Mouse (Mus musculus): Measurements from ENCODE around the gene Trim9. TPM values are rescaled to one million over a fixed set of nuclear protein-coding genes. Genes with fewer than 3 reads are reported as not detected.

The Trim9 gene
- total RNA-seq (2021) = 100 to 1,000 TPM; 316 to 344 TPM

DNA sequence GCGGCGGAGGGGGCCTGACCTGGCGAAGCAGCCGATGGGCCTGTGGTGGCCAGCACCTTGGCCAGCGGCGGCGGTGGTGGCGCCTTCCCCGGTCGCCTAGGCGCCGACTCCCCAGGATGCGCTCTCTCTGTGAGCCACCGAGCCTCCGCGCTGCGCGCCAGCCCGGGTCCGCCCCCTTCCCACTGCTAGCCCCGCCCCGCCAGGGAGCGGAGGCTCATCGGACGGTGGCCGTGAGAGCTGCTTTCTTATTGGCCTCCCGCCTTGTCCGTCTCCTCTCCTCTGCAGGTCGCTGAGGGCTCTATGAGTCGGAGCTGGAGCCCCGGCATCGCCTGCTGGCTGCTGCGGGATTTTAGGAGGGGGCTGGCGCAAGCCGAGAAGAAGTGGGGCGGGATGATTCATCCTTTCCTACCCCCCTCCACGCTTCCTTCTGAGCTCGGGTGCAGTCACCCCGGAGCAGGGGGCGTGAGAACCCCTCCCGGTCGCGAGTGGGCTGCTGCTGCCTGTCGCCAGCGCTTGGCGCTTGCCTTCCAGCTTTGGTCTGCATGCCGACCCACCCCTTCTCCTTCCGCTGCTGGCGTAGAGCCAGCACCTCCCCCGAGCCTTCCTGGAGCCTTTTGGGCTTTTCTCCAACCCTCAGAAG is at the start of gene Trim9:
Gene Trim9 (minus strand): TSS at position 413 of the 640 bp plus-strand sequence.
- DNase-seq = peak; percentile 97 to 98

- no peak for DNase-seq
These were observed 47.6 kb upstream of the Trim9 start for GRCm38 (mm10) chr12:70395061-70395460.

DNA sequence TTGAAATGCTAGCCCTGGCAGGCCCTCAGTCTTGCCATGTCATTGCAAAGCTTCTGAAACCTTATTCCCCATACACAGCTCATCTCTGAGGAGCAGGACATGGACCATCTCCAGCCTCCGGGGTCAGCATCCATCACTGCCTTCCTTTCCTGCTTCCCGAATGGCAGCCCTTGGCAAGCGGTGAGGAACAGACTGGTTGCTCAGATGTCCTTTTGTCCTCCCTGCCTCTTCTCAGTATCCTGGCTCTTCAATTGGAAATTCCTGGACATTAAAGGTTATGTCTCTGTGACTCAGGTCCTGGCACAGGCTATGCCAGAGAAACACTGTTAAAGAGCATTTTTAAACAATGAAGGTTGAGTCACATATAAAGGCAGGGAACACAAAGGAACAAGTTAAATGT is 43.8 kb upstream of the Trim9 start:
- no peak for DNase-seq

DNA sequence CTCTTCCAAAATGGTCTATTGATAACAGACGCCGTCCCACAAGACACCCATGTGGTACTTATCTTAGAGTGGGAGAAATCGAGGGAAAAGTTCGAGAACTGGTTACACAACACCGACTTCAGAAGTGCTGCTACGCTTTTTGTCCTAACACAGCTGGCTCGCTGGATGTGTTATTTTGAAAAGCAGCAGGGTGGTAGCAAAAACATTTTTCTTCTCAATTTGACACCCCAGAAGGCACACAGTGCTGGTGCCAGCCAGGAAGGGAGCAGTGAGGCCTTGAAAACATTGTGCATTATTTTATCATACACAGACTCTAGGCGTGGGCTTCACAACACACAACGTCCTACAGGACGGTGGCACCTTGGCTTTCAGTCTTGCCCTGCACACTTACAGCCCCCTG is 27.6 kb upstream of the Trim9 start:
- no peak for DNase-seq

DNA sequence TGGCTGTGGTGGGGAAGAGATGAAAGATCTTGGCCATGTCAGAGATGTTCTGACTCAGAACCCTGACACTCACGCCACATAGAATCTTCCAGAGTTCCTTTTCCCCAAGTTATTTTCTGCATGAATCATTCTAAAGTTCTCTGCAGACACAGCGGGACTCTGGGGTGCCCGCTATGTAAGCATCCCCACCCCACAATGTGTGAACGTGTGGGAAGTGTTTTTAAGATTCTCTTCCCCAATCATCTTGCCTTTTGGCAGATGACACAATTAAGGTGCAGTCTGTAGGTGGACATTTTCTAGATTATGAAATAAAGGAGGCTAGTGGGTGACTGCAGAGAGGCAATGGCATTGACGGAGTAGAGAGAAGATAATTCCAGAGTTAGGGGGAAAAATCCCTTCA is 25.5 kb upstream of the Trim9 start:
- DNase-seq = no peak

GRCm38 (mm10) chr12:70369348-70369747 is 21.9 kb upstream of the Trim9 start:
- DNase-seq = no peak

DNA sequence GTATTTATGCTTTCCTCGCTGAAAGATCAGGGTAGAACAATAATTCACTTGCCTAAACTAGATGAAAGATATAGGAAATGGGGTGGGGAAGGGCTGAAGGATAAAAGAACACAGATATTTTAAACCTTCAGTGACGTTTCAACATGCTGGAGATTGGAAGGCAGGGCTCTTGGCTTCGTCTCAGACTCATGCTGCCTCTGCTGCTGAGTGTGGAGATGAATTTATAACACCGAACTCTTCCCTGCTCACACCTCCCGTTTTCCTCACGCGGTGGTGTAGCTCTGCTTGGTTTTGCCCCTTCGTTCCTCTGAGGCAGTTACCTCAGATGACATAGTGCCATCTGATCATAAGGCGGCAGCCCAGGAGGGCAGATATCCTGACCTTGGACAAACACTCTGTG is 21.4 kb upstream of the Trim9 start:
- DNase-seq = no peak

GRCm38 (mm10) chr12:70367326-70368248 is 20.2 kb upstream of the Trim9 start:
- DNase-seq = peak; percentile 65 to 74

DNA sequence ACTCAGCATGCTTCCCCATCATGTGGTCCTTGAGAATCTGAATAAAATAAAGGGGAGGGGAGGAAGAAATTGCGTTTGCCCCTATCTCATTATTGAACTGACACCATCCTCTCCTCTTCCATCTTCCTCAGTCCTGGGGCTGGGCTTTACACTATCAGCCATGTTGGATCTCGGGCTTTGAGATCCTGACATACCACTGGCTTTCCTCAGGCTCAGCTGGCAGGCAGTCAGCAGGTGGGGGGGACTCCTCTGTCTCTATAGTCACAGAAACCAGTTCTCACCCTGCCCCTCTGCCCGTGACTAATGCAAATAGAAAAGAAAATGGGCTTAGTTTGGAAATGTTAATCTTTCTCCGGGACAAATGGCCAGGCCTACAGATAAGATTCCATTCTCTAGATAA is 15.6 kb upstream of the Trim9 start:
- DNase-seq = no peak

GRCm38 (mm10) chr12:70360276-70360675 is 12.9 kb upstream of the Trim9 start:
- DNase-seq = no peak

DNA sequence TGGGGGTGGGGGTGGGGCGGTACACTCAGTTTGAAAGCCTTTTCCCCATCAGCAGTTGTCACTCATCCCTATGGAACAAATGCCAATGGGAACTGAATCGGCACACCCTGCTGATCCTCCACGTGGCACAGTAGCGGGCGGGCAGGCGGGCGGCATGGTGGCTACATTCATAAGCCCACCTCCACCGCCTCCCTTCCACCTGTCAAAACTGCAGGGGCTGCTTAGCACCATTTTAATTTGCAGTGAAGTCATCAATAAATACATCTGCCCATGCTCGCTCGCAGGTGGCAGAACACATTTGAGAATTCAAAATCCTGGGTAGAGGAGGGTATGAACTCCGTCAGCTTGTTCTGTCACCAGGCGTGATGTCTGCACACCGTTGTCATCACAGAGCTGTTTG is 12.0 kb upstream of the Trim9 start:
- peak; percentile 75 to 76 for DNase-seq

DNA sequence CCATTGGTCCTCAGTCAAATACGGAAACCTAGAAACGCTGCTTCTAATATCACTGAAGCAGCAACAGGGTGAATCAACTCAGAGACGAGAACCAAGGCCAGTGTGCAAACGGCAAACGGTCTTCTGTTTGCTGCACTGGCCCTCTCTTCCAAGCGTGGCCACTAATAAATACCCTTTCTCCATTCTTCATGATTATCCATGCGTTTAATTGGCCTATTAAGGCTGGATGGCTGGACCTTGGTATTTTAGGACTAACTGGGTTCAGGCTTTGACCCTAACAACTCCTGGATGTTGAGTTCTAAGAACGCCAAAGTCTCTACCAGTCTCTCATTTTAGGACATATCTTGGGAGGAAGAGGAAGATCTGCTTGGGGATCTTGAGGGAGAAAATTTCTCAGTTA is 7.5 kb upstream of the Trim9 start:
- DNase-seq = no peak

GRCm38 (mm10) chr12:70350490-70350889 is 3.1 kb upstream of the Trim9 start:
- DNase-seq = no peak

GRCm38 (mm10) chr12:70349788-70350187 is 2.4 kb upstream of the Trim9 start:
- no peak for DNase-seq

GRCm38 (mm10) chr12:70348026-70348425 is 612 bp upstream of the Trim9 start:
- DNase-seq = no peak

- DNase-seq = peak; percentile 77 to 80
These were observed 1.0 kb downstream of the Trim9 start for GRCm38 (mm10) chr12:70346139-70347026.

DNA sequence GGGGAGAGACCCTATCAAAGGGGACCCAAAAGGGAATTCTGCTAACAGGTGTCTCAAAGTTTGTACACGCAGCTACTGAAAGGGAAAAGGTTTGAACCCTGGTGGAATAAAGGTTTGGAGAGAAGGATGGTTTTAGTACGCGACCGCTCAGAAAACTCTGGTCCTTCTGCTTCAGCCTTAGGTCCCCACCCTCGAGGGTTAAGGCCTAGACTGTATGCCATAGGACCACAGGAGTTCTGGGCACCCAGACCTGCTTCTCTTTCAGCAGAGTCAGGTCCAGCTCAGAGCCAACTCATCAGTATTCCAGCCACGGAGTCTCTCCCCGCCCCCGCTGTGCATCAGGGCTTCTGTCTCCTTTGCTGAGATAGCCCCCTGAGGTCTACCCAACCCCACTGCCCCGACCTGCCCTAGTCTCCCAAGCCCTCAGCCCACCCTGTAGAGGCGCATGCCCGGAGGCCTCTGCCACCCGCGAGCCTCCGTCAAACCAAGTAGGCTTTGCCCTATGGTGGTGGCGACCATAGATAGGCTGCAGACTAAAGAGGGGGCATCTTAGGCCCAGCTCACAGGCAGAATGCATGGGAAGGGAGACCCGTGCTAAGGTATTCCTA is 1.8 kb downstream of the Trim9 start:
- DNase-seq = peak; percentile 60 to 66

GRCm38 (mm10) chr12:70335176-70335575 is 12.2 kb downstream of the Trim9 start:
- DNase-seq = no peak

DNA sequence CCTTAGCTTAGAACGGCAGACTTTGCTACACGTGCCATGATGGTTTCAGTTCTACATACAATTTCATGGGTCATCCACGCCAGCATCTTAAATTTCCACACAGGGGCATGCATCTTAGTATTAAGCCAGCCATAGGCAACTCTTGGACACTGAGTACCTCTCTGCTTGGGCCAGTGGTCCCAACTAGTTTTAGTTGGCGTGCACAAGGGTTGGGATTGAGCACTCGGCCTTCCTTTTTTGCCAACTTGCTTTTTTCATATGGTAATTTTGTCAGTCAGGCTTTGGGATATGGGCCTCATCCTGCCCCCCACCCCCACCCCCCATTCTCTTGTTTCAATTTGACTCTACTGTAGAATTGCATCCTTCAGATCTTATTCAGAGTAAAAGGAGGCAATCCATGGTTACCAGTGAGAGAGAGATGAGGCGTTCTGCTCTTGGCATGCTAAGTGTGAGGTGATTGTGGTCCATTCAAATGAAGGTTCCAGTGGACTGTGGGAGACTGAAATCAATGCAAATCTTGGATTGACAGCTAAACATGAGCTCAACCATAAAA is 14.1 kb downstream of the Trim9 start:
- no peak for DNase-seq

DNA sequence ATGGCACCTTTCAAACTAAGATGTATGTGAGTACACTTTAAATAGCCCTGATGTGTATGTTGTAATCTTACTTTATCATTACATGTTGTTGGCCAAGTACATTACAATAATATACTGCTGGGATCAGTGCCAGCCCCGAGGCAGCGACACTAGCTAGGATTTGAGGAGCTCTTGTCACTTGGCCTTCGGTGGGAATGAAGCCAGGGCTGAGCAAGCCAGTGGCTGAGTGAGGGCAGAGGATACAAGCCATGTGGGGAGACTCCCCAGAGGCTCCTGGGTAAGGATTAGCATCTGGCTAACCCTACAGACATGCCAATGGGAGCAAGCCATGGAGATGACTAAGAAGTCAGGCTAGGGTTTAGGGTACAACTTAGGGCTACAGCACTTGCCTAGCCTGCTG is 18.4 kb downstream of the Trim9 start:
- DNase-seq = no peak

GRCm38 (mm10) chr12:70326956-70327355 is 20.5 kb downstream of the Trim9 start:
- DNase-seq = no peak

- no peak for DNase-seq
These were observed 21.0 kb downstream of the Trim9 start for GRCm38 (mm10) chr12:70326393-70326792.

Measured in layer of hippocampus, postnatal 36 days (tissue).